Mouse (Mus musculus) right cerebral cortex, postnatal 4 days (tissue): ENCODE measurements at regions not wholly inside any gene's neighbourhood (a gene's known extent, or its start where the extent isn't known, plus 50 kb on each side); places are given as distances from the start of the nearest gene placed in this dataset.
"Not testable (repeated sequence)": the region's sequence is repeated elsewhere in the genome, so short reads cannot be mapped to it uniquely, and the experiment has no call there.

ENCODE experiments used
- DNase-seq: peaks from one replicate; pipeline ENCODE4 v3.0.0-alpha.2; 2022

DNA sequence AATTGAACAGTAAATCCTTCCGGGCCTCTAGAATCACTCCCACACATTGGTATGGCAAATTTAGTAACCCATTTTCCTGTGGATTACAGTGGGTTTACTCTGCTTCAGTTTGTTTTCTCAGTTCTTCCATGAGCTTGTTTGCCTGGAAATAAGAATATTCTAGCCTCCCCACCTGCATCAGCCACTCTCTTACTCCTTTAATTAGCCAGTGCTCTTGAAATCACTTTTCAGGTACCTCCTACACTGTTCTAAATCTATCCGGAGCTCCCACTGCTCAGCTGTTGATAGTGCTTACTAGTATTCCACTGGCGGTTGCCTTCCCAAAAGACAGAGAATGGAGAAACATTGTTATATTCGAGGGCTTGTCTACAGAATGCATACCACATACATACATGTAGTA, 167.1 kb downstream of the Htr7 start:
- DNase-seq, result no peak

DNA sequence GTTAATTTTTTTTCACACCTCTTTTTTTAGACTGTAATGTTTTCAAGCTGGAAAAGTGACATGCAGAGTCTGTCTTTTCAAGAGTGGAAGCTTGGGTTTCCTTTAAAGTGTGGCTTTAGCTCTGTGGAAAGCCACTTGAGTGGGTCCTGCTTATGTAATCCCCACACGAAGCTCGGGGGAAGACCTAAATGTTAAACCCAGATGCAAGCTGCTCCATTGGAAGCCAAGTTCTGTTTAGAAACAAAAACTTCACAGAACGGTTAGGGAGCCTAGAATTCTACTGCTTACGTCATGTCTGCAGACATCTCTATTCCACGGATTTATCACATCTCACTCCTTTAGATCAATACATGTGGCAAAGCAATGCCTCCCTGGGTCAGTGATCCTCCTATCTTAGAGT, 171.0 kb downstream of the Htr7 start:
- DNase-seq, result no peak

DNA sequence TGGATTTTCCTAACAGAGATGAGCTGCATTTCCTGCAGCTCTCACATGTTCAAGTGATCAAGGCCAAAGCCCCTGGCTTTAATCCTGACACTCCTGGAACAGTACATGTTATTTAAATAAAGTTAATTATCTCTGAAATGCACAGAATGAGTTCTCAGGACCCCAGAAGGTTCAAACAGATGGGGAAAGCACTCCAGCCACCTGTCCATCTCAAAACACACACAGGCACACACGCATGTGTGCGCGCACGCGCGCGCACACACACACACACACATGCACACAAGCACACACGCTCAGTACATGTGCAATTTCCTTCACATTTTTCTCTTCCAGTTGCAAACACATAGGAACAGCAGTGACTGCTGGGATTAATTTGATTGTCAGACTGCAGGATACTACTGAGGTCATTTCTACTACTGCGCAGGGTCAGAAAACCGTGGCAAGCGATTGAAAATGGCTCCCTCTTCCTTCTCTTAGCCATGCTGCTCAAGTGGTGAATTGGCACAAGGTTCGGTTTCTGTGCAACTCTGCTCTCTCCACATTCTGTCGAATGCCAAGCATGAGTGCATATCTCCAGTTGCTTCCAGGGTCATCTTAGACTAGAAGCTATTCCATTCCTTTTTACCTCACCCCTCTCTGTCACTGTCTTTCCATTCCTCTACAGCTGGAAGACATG, 175.4 kb downstream of the Htr7 start:
- no peak for DNase-seq

DNA sequence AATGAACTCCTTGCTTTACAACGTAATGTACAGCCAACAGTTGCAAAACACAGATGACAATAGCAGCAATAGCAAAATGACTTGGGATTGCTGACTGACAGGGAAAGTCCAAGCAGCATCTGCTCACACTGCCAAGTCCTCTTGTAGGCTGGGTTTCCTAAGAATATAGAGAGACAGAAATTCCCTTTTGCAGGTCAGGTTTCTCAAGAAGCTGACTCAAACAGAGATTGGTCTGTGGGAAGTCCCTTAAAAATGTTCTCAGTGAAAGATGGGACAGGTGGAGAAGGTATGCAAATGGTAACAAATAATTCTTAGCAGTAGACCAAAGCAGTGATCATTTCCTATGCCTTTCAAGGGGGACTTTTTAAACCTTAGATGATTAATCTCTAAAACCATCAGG, 181.8 kb downstream of the Htr7 start:
- no peak for DNase-seq

DNA sequence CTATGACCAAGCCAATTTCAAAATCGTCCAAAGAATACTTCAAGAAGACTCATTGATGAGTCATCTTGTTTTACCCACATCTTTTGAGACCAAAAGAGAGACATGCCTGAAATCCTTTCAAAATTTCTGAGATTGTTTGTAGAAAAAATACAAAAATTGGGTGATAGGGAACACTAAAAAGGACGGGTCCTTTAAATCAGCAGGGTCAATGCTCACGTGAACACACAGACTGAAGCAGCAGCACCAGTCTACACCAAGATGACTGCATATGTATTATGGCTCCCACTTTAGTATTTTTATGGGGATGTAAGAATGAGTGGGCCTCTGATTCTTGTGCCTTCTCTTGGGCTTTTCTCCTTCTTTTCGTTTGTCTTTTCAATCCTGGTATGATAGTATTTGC, 186.6 kb downstream of the Htr7 start:
- DNase-seq, result no peak

DNA sequence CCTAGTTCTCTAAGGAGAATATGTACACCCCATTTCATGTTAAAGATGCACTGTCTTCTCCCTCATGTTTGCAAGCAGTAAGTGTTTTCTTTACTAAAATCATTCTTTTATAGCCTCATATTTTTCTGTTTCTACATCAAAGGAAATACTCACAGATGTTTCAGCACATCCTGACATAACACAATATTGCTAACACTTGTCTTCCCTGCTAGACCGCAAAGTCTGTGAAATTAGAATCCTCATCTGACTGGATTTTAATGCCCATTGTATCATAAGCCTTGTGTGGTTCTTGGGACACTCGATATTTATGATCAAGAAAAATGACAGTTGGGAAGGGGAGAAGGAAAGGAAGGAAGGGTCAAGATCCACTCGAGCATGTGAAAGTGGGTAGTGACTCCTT, 188.8 kb downstream of the Htr7 start:
- DNase-seq, result no peak

DNA sequence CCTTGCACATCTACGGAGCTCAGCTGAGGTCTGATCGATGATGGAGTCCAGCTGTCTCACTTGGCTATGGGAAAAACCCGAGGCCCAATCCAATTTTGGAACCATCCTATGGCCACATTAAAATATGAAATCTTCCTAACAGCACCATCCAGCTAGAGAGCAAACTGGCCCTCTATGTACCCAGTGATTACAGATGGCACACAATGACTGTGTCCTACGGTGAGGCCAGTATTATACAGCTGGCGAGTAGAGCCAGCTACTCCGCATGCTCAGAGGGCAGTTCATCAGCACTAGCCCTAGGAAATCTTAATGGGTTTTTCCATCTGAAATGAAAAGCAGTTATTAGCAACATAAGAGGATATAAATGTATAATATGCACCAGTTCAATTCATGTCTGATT, 194.3 kb downstream of the Htr7 start:
- DNase-seq, result no peak

DNA sequence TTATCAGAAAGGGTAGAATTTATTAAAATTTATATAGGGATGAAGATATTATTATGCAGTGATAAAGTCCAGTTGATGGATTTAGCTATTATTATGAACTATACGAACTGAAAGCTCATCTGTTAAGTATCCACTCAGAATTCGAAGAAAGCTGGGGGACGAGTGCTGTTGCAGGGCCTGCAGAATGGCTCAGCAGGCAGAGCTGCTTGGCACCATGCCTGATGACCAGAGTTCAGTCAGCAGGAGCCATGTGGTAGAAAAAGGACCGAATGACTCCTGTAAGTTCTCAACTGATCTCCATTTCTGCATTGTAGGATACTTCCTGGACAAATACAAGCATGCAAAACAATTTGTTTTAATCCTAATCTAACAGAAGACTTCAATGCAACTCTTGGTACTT, 195.9 kb downstream of the Htr7 start:
- DNase-seq, result peak; percentile 3

DNA sequence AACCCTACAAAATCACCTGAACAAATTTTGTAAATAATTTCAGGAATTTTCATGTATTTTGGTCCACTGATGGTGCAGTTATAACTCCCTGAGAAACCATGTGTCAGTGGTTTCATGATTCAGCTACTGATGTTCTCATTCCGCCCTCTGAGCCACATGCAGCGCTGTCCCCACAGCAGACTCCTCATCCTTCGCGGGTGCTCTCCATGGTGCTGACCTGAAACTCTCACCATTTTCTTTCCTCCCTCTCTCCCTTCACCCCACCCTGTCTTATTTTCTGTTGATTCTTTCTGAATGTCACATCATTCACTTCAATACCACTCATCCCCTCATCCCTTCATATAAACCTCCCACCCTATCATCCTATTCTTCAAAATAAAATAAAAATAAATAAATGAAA, 224.3 kb downstream of the Htr7 start:
- no peak for DNase-seq

DNA sequence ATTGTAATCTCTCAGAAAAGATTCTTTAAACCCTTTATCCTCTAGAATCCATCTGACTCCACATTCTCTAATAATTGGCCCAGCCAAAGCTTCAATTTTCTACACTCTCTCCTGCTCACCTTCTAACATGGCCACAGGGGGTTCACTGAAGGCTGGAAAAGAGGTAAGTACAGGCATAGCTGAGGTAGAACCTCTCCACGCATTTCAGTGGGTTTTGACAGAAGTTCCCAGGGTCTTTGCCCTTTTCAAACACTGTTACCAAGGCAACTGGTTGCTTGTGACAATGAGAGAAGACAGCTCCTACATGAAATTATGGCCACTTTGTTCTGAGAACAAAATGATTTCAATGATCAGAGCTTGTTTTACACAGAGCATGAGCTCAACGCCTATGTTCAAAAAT, 231.2 kb downstream of the Htr7 start:
- DNase-seq, result no peak

DNA sequence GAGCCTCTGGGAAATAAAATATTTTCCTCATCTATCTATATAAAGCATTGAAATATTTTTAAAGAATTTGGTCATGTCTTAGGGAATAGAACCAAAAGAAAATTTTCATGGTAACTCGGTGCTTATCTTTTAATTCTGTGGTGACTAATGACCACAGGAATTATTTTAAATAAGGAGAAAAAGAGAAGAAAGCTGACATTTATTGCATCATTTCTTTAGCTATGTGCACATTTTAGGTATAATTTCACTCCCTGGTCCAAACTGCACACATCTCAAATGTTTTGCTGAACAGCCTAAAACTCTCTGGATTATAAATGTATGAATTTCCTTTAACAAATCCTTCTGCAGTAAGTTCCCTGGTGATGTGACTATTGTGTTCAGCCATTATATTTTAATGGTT, 237.7 kb downstream of the Htr7 start:
- DNase-seq, result no peak

DNA sequence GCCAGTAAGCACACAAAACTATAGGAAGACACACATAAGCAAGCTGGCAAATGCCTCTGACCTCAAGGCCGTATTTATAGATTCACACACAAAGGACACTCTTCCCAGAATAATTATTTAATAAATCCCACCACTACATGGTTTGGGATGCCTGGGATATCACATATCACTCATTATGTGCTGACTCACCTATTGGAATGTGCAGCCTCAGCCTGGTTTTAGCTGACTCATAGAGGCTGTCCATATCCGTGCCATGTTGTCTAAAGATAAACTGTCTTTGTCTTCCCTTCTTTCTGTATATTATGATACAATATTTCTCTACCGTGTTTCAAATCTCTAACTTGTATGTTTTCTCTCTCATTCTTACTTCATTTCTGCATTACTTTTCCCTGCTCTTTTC, 262.6 kb downstream of the Htr7 start:
- DNase-seq, result no peak

DNA sequence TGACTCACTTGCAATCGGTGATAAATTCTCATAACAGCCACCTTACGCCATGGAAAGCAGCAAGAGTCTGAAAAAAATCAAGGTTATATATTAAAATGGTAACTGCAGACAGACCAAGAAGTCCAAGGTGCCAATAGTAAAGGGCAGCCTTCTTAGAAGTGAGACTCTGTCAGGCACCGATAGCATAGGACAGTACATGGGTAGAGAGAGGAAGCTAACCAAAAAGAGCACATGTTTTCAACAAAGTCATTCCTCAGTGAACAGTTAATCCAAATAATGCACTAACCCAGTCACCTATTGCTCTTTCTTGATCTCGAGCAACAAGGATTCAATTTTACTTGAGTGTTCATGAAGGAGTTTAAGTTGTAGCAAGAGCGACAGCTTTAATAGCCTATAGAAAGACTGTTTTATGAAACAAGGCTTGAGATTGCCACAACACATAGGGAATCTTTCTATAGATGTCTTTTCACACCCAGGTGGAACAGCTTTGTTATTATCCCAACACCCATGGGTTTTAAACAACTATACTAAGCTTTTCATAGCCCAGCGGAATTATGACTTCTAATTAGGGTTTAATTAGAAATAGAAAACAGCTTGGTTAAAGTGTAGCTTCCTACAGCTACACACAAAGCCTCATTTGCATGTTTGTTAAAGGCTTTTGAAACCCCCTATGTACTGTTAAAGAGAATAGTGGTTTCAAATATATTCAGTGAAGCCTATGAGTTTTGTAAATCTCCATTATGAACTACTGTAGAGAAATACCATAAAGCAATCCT, 269.9 kb downstream of the Htr7 start:
- DNase-seq, result no peak

DNA sequence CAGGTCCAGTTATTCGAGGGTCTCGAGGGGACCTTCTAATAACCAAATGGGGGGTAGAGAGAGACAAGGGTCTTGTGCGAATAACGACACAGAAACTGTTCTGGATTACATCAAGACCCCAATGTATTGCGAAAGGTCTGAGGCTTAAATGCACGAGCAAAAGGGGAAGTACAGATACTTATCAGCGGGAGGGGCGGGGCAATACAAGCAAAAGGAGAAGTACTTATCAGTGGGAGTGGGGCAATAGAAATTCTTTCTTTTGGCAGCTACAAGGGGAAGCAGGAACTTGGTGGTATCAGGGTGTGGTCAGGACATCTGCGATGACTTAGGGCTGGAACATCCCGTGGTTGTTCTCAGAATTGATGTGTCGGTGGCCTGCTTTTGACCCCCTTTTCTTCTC, 295.6 kb downstream of the Htr7 start:
- not testable (repeated sequence) for DNase-seq

DNA sequence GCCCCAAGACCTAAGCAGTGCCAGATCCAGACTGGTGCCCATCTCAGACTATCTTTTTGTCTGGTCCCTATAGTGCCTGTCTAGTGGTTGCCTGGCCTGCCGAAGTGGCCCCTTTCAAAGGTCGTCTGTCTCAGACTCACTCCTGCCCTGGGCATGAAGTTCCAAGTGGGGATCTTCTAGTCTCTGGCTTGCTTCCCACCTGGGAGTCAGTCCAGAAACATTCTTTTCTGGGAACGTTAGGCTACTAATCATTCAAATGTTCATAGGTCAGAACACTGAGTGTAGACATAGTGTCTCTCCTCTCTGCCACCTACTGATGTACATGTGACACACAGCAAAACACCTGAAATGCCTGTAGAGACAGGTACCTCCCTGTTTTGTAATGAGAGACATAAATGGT, 297.6 kb downstream of the Htr7 start:
- DNase-seq, result no peak

DNA sequence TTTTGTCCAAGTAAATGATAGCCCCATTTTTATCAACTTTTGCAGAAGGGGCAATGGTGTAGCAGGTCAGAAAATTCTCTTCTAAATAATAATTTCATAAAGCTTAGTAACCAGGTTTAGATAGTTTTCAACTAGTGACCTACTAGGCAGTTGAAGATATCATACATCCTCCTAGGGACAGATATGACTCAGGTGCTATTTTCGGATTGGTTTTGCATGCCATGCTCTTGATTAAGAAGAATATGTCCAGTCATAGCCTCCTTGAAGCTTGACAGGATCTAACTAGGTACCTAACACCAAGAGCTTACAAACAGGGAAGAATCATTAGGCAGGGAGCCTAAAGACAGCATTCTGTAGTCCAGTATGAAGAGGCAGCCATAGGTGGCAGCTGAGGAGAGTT, 301.8 kb downstream of the Htr7 start:
- DNase-seq, result no peak

DNA sequence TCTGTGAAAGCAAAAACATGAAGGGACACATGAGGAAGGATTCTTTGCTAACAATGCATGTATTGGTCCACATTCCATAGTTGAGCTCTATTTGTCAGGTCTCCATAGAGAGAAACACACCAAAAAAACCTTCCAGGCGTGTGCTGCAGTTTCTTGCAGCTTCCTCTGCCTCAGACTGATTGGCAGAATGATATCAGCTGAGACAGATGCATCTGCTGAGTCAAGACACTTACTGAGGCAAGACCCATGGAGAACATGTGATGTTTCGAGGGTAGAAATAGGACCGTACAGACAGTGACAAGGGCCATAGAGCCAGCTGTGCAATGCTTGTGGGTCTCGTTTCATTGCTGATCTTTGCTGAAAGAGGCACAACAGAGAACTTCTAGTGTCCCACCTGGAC, 321.6 kb downstream of the Htr7 start:
- no peak for DNase-seq

DNA sequence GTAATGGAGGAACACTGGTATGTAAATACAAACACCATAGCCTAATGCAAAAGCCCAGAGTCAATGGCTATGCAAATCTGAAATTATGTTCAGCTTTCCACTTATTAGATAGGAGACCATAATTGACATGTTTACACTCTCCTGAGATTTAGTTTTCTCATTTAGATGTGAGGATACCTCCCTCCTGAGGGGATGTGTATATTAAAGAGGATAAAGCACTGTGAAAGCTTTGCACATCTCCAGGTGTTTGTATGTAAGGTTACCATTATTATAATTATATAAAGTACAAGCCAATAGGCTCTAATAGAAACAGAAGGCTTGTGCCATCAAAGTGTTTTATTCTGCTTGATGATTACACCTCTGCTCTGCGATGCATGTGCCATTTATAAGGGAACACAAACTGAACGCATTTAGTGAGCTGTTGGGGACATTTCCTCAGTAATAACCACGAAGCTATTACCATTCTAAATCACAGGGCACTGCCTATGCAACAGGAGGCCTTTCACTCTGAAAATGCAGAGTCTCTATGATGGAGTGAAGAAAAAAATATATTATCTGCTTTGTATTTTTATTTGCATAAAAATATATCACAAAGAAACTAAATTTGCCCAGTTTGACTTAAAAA, 328.8 kb downstream of the Htr7 start:
- DNase-seq, result no peak
